Mouse (Mus musculus): Measurements from ENCODE around the gene Clybl.
A peak's percentile ranks its signal among the peaks of the same experiment; 100 is the strongest.

Gene Clybl

DNA sequence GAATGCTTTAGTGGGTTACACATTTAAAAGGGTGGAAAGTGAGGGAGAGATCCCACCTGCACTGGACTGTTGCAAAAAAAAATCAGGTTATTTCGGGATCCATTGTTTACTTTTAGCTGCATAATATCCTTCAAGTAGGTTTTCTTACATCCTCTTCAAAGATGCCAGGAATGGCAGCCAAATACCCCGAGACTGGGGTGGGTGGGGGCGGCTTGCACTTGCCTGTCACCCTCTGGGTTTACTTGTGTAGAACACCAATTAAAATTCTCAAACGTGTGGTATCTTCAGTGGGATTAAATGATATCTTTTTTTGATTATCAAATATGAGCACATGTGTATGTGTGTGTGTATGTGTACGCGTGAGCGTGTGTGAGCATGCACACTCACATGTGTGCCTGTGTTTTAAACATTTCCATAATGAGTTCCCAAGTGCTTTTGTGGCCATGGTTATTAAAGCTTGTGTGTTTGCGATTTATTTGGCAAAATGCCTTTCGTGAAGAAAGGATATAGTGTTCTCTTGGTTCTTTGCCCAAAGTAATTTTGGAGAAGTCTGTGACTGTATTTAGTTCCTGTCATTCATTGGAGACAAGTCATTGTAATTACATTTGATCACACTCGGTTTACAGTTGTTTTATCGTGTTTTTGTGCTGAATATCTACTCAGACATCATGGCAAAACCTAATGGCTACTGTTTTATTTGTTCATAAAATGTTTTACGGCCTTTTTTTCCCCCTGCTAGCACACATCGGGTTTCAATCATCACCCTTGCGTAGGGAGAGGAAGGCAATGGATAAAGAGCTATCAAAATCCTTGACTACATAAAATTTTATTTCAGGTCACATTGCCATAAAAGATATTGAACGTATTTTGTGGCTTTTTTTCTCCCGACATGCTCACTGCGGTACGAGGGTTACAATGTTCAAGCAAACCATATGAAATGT, 65.7 kb downstream of the Clybl start:
- no peak for DNase-seq (ENCODE audit: low spot score in 2 of 2)

DNA sequence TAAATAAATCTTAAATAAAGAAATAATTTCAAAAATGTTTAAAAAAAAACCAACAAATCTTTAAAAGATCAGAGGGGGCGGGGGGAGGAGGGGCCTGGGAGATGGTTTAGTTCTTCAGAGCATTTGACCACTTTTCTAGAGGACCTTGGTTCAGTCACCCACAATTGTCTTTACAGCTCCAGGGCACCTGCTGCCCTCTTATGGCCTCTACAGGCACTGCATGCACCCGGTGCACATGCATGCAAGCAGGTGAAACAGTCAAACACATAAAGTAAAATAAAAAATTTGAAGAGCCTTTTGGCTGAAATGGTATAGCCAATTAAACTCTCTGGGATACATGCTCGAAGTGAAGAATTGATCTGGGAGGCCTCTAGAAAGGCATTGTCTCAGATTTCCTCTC, 67.6 kb downstream of the Clybl start:
- peak; percentile 12 to 52 for DNase-seq (ENCODE audit: low spot score in 2 of 2)

DNA sequence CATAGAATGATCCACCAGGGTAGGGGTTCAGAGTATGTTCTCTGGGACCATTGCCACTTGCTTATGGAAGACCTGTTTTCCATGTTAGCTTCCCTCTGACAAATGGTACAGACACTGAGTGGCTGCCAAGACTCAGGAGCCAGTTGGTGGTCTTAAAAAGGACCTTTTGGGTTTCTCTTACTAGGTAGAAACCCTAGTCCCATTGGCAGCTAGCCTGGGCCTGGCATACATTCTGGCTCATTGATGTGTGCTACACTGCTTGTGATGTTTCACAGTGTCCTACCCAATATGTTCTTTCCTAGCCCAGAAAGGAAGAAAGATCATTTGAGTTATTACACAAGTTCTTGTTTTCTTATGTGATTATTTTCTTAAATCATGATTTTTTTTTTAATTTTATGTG, 69.8 kb downstream of the Clybl start:
- DNase-seq (ENCODE audit: low spot score in 2 of 2): no peak

DNA sequence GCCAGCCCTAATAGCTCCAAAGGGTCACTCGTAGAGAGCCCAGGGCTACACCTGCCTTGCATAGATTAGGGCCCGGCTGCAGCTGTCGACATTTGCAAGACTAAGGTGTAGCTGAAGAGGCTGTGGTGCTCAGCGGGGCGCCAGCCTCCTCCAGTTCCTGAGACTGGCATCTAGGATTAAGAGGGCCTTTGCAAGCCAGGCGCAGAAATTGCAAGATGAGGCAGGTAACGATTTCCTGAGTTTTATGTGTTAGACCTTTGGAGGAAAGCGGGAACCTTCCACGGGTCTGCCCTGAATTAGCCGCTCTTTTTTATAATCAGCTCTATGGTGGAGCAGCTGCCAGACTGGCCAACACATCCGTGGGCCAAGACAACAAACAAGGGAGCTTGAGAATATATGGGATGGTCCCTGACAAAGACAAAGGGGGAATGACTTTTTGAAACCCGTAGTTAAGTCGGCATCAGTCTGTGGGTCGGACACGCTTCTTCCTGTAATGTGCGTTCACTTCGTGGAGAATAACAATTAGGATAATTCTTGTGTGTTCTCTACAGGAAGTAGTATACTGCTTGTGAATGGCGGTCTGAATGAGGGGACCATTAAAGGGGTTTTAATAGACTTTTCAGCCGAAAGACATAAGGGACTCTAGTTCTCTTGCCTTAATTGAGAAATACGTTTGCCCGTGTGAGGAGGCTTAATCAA, 74.2 kb downstream of the Clybl start:
- no peak for DNase-seq (ENCODE audit: low spot score in 2 of 2)

DNA sequence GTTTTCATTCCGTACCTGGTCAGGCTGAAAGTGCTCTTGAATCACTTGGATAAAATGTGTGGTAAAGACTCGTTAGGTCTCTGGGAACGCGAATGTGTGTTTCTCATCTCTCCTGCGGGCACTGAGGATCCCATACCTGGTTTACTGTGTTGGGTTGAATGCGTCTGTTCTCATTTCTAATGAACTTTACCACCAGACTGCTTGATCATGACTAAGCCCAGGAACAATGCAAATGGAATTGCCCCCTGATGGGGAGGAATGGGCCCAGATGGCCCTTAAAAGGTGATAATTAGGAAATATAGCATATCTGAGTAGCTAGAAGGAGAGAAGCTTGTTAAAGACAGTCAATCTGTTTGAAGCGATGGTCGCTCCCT, 74.7 kb downstream of the Clybl start:
- no peak for DNase-seq (ENCODE audit: low spot score in 2 of 2)

DNA sequence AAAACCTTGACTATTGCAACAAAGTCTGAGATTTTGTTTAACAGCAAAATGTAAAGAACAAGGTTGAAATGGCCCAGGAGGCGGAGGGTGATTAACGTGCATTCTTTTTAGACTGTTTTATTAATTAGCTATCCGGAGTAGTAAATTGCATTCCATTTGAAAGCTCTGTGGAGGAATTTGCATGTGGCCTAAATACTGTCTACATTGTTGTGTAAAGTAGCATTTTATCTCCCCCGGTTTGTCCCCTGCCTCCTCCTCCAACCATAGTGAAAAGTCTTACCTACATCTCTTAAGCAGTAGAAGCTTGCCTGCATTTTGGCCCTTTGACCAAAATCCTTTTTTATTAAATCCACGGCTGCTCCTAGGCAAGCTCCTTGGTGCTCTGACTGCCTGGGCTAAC, 76.8 kb downstream of the Clybl start:
- no peak for DNase-seq (ENCODE audit: low spot score in 2 of 2)

DNA sequence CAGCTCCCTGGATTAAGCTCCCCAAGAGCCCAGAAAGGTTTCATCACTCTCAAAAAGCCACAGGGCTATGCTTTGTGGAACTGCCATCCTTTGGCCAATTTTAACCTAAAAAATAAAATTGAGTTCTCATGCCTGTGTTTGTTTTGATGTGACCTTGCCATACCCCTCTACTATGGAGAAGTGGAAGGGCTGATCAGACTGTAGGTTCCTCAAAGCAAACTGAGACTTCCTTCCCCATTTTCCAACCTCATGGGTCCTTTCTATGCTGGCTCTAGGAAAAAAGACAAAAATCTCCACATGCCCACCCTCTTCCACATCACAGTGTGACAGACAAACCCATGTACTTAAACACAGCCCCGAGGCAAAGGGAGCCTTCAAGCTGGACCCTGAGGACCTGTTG, 79.7 kb downstream of the Clybl start:
- DNase-seq (ENCODE audit: low spot score in 2 of 2): no peak

DNA sequence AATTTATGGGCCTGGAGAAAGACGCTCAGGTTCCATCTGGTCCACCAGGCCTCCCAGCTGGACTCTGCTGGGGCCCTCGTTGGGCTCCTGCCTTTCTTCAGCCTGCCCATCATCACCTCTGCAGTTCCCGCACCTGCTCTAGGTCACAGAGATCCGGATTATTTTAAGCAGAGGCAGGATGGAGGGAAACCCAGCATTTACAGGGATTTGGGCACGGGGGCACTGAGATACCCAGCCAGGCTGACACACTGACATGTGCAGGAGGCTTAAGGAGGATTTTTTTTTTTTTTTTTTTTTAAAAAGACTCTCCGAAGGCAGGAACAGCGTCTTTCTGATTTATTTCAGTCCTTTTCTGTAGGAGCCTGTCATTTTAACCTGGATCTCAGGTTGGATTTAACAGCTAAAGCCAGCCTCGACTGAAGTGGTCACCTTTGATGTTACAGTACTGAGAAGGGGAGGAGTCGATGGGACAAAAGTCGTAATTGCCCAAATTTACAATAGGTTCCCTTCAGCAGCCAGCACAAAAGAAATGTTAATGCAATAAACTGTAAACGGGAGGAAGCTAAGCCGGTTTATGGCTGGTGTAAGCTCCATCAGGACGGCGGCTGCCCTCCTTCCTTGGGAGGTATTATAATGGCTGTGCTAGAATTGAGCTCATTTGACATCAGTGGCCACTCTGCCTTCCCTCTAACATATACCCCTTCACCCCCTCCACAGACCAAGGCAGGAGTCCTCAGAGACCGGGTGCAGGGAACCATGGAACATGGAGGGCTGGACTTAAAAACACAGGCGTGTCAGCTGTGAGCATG, 81.6 kb downstream of the Clybl start:
- no peak for DNase-seq (ENCODE audit: low spot score in 2 of 2)

DNA sequence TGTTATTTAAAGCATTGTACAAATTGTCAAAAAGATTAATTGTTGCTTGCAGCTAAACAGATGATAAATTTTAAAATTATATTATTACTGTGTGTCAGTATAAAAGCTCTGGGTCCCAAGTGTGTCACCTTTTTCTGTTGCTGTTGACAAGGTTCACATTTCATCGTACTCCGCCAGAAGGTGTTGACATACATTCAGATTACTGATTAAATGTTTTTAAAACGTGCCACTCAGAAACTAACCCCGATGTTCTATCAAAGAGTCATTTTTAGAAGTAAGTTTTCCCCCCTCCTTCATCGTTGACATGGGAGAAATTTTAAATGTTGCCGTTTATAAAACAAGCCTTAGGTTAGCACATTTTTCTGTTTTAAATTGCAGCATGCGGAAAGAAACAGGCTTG, 83.7 kb downstream of the Clybl start:
- no peak for DNase-seq (ENCODE audit: low spot score in 2 of 2)

DNA sequence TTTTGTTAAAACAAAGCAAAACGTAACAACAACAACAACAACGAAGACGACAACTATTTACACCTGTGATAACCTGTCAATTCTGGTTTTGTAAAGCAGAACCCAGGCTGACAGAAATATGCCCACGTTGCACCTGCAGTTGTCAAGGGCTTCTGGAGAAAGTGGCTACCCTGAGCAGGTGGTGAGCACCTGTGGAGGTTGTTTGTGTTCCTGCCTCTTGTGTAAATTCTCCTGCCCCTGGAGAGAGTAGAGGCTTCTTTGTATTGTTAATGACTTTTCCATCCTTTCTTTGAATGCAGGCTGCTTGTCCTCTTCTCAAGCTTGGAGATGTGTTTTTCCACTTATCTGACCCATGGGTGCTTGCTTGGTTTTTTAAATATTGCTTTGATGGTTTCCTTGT, 86.1 kb downstream of the Clybl start:
- no peak for DNase-seq (ENCODE audit: low spot score in 2 of 2)

DNA sequence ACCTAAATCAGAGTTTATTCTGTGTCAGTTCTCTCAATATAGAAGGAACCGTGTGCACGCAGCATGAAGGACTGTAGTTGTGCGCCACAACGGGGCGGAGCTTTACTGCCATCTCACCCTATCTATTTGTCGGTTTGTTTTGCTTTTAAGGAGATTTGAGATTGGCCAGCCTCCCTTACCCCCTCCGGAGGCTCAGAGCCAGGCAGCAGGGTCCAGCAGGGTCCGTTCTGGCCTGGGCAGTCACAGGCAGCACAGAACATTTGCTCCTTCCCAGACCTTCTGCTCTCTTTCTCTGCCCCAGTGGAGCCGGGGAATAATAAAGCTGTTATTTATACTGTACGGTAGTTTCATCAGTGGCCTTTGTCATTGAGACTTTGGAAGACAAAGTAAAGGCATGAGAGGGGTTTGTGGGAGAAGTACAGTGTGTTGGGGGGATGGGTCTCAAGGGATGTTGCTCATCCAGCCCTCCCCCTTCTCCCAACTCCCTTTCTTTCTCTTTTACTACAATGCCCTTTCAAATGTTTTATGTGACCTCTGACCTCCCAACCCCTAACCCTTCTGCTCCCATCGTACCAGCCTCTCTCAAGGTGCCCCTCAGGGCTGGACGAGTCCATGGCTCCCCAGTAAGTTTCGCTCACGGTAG, 89.7 kb downstream of the Clybl start:
- no peak for DNase-seq (ENCODE audit: low spot score in 2 of 2)

DNA sequence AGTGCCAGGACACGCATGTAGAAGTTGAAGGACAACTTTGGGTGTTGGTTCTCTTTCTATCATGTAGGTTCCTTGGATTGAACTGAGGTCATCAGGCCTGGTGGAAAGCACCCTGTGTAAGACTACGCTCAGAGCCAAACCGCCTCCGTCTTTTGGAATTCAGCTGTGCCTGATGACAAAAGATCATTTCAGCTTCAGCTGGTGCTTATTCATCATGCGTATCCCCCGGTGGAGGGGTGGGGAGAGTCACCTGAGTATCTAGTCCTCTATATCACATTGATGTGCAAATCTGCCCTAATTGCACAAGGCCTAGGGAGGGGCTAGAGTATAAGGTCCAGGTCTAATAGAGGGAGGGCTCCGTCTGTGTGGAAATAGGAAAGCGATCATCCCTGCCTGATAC, 95.6 kb downstream of the Clybl start:
- no peak for DNase-seq (ENCODE audit: low spot score in 2 of 2)

DNA sequence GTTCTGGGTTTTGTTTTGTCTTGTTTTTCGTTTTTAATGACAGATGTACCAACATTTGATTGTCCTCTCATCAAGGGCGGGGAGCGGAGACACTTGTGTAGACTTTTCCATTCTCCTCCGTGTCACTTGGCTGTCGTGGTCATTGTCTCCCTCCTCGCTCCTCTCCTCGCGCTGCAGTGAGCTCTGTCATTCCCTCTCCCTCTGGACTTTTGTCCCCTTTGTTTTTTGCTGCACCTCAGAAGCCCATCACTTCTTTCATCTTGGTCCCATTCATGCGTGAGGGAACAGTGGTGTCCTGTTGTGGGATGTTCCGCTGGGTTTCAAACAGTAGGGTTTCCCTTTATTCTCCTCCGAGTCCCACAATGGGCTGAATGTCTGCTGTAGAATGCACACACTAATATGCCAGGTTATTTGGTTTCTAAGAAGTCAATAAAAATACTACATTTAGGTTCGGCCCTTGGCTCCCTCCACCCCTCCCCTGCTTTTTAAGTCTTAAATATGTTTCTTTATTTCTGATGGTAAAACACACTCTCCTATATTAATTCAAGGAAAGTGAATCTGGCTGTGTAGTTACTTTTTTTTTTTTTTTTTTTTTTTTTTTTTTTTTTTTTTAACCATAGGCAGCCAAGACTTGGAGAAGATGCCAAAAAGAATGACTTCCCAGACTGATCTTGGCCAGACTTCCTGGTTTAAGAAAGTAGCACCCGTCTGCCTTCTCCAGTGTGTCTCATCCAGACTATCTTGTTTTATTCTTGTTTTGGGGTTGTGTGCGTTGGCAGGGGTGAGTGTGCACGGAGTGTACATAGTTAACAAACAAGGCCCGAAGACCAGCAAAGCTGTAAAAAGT, 98.2 kb downstream of the Clybl start:
- DNase-seq (ENCODE audit: low spot score in 2 of 2): no peak

DNA sequence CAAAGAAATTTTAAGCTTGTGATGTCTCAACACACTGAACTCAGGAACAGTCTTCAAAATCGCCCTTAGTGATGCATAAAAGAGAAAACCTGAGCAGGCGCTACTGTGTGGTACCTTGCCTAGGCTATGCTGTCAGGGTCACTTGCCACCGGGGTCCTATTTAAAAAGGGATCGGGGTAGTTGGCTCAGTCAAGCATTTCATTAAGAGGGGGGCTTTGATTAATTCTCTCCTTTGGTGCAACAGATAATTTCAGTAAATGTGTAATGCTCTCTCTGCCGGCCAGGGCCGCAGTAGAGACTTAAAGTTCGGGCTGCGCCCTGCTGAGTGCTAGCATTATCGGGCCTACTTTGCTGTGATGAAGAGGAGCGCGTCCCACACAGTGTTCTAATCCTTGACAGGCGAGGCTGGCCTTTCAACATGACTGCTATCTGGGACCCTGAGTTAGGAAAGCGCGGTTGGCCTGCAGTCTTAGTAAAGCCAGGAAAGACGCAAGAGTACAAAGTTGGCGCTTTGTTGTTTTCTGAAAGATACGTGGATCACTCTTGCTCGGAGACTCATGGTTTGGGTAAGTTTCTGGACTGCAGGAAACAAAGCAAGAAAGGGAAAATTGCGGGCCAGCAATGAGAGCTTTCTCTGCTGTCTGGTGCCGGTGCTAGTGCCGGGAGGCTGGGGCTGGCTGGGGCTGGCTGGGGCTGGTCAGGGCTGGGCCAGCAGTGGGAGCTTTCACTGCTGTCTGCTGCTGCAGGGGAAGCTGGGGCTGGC, 99.0 kb downstream of the Clybl start:
- DNase-seq (ENCODE audit: low spot score in 2 of 2): no peak

DNA sequence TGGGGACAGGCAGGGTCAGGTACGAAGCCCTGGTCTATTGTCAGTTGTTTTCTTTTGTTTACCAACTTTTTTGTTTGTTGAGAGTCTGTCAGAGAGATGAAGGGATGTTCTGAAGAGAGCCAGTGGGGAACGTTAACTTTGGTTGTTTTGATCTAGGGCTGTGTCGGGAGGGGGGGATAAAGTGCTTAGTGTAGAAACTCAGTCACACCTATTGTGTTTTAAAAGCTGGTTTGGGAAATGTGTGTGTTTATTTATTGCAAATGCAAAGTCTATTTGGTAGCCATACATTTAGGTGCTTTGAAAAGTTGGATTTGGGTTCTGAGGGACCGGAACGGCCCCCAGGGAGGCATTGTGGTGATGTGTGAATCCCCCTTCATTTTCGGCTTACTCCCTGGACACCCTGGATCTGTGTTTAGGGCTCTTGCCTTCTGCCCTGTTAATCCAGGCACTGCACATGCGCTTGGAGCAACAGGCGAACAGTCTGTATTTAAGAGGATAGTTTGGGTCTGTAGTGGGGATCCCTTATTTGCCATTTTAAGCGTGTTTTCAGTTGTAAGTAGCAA, 99.6 kb downstream of the Clybl start:
- DNase-seq (ENCODE audit: low spot score in 2 of 2): no peak

DNA sequence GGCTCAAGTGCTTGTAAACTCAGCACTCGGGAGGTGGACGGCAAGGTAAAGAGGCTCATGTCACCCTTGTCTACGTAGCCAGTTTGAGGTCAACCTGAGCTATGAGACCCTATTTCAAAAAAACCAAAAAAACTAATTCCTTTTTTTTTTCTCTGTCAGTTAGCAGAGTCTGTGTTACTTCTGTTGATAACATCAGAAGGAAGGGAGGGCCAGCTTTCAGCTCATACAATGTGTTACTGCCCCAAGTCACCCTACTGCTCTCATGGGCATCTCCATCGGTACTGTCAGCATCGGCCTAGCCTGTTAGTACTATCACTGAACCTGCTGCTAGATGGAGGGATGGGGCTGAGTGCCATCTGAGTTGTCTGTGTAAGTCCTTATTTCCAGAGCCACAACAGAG, 102.5 kb downstream of the Clybl start:
- DNase-seq (ENCODE audit: low spot score in 2 of 2): no peak

DNA sequence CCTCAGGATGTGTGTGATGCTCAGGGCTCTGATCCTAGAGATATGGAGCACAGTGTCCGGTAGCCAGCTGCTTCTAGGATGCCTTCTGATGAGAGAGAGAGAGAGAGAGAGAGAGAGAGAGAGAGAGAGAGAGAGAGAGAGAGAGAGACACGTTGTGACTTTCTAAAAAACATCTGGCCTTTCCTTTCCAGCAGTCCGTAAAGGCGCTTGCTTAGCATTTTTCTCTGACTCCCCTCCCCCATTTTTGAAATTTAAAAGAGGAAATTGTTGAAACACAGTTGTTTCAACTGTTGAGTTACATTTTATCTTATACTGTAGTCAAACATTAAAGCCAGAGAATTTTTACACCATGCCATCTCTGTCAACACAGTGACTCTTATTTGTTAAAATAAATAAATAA, 114.9 kb downstream of the Clybl start:
- DNase-seq (ENCODE audit: low spot score in 2 of 2): no peak

DNA sequence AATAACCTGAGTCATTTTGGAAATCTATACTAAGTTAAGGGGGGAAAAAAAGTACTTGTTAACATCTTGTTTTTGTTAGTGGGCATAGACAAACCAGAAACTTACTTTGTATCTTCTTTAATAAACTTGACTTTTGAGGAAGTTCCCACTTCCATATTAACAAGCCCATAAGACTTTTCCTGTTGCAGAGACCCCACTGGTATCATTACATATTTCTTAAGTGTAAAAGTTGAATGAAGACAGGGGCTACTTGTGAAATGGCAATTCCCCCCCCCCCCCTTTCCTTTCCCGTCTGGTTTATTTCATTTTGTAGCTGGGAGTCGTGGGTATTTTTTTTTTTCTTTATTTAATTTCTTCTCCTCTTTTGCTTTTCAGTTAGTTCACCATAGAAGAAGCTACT, 115.4 kb downstream of the Clybl start:
- no peak for DNase-seq (ENCODE audit: low spot score in 2 of 2)

DNA sequence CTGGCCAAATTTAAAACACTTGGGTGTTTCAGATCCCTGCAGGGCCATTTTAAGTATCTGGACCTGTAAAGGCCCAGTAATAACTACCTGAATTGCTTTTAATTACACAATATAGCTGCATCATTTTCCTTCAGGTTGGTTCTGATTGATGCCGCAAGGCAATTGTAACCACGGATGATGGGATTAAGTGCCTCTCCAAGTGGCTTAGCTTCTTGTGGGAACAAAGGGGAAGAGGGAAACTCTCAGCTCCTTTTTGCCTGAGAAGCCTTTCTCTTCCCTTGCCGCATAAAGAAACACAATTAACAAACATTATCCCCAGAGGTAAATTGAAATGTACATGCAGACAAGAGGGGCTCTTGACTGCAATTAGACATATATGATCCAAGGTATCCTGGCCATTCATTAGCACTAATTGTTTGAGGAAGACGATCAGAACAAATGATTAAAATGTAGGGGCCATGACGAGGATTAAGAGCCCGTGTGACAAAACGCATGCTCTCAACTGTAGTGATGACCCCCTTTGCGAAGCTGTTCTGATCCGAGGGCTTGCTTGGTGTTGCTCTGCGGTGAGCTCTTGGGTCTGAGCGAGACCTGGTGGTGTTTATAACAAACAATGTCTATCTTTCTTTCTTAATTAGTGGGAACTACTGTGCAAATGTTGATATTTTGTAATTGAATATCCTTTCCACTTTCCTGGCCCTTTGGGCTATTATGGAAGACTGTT, 116.0 kb downstream of the Clybl start:
- no peak for DNase-seq (ENCODE audit: low spot score in 2 of 2)
